ENCODE assay signal across 10 mouse cellular contexts in the genomic region with DNA sequence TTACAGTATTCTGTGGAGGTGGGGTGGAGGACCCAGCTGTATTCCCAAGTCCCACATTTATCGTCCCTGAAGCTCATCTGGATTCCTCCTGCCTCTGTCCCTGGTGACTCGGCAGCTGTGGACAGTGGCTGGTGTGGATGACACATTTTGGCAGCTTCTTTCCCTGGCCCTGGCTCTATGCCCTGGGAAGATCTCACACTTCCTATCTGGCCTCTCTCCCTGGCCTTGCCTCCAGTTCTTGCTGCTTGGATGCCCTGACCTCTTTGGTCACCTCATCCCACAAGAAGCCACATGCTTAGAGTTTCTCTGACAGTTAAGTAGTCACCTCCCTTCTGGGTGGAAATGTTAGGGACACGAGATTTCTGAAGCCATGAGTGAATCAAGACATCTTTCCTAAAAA. TPM values are rescaled to one million over a fixed set of nuclear protein-coding genes. Genes with fewer than 3 reads are reported as not detected.
DNase-seq lines count a peak whose midpoint lies in the region; ATAC-seq and TF ChIP-seq lines count a peak whose summit lies in the region.
"Had no signal": no experiment of that assay in that cellular context is flagged by ENCODE, and none has a peak within 500 bp of the region (broad histone marks: within the 10 kb centered on the region; RNA-seq: fewer than 3 reads in every experiment).

No protein-coding gene starts in this region.

- no peaks in the 10 kb centered on the region for H3K4me1 ChIP-seq in intestine, embryonic 16.5 days (ENCODE audit: control insufficient read depth, insufficient read depth, low read length)
- H3K4me1 ChIP-seq in intestine, embryonic 15.5 days (replicated peaks) = no peaks in the 10 kb centered on the region
- no peaks in the 10 kb centered on the region for H3K4me1 ChIP-seq in hindbrain, postnatal 0 days (ENCODE audit: insufficient read depth, low read length)
- no peaks in the 10 kb centered on the region for H3K4me1 ChIP-seq in midbrain, embryonic 13.5 days (replicated peaks)

- no peaks in the 10 kb centered on the region for H3K36me3 ChIP-seq in intestine, embryonic 16.5 days (ENCODE audit: control insufficient read depth, insufficient read depth, low read length)
- no peaks in the 10 kb centered on the region for H3K36me3 ChIP-seq in intestine, embryonic 15.5 days
- no peaks in the 10 kb centered on the region for H3K36me3 ChIP-seq in hindbrain, postnatal 0 days (ENCODE audit: insufficient read depth, low read length)
- no peaks in the 10 kb centered on the region for H3K36me3 ChIP-seq in midbrain, embryonic 13.5 days
- H3K36me3 ChIP-seq: embryonic facial prominence, embryonic 13.5 days had no signal

- 61% methylated on average over 3 of the region's 3 CpGs for WGBS in intestine, embryonic 16.5 days
- WGBS in intestine, embryonic 15.5 days = 45% methylated on average over 3 of the region's 3 CpGs
- 51% methylated on average over 3 of the region's 3 CpGs for WGBS in hindbrain, postnatal 0 days
- 84% methylated on average over 3 of the region's 3 CpGs for WGBS in midbrain, embryonic 13.5 days

- no peaks in the 10 kb centered on the region for H3K27me3 ChIP-seq in intestine, embryonic 16.5 days (replicated peaks; ENCODE audit: control insufficient read depth, insufficient read depth, low read length)
- H3K27me3 ChIP-seq in intestine, embryonic 15.5 days (replicated peaks) = no peaks in the 10 kb centered on the region
- no peaks in the 10 kb centered on the region for H3K27me3 ChIP-seq in hindbrain, postnatal 0 days (ENCODE audit: insufficient read depth, low read length)
- no peaks in the 10 kb centered on the region for H3K27me3 ChIP-seq in midbrain, embryonic 13.5 days
- H3K27me3 ChIP-seq: embryonic facial prominence, embryonic 13.5 days had no signal

- no peak overlapping the region for H3K4me2 ChIP-seq in intestine, embryonic 16.5 days (ENCODE audit: low read depth, low read length)
- no peak overlapping the region for H3K4me2 ChIP-seq in intestine, embryonic 15.5 days (replicated peaks)
- H3K4me2 ChIP-seq in hindbrain, postnatal 0 days (ENCODE audit: low read depth, low read length) = no peak overlapping the region
- H3K4me2 ChIP-seq in midbrain, embryonic 13.5 days (replicated peaks) = no peak overlapping the region
- H3K4me2 ChIP-seq: embryonic facial prominence, embryonic 13.5 days had no signal

- H3K27ac ChIP-seq in intestine, embryonic 16.5 days (ENCODE audit: low read length) = no peak overlapping the region
- no peak overlapping the region for H3K27ac ChIP-seq in intestine, embryonic 15.5 days
- no peak overlapping the region for H3K27ac ChIP-seq in hindbrain, postnatal 0 days
- H3K27ac ChIP-seq in midbrain, embryonic 13.5 days = no peak overlapping the region
- H3K27ac ChIP-seq: embryonic facial prominence, embryonic 13.5 days had no signal

- no peaks in the 10 kb centered on the region for H3K9me3 ChIP-seq in intestine, embryonic 16.5 days (ENCODE audit: control insufficient read depth, low read length)
- H3K9me3 ChIP-seq in intestine, embryonic 15.5 days = no peaks in the 10 kb centered on the region
- no peaks in the 10 kb centered on the region for H3K9me3 ChIP-seq in hindbrain, postnatal 0 days (ENCODE audit: low read length)
- H3K9me3 ChIP-seq in midbrain, embryonic 13.5 days = no peaks in the 10 kb centered on the region
- H3K9me3 ChIP-seq: embryonic facial prominence, embryonic 13.5 days had no signal

- no peak overlapping the region for H3K4me3 ChIP-seq in intestine, embryonic 16.5 days (ENCODE audit: low read length)
- H3K4me3 ChIP-seq in intestine, embryonic 15.5 days (replicated peaks) = no peak overlapping the region
- H3K4me3 ChIP-seq in hindbrain, postnatal 0 days (ENCODE audit: low read length) = no peak overlapping the region
- no peak overlapping the region for H3K4me3 ChIP-seq in midbrain, embryonic 13.5 days (replicated peaks)
- H3K4me3 ChIP-seq: embryonic facial prominence, embryonic 13.5 days had no signal

- no peak overlapping the region for H3K9ac ChIP-seq in intestine, embryonic 16.5 days (ENCODE audit: low read depth, low read length)
- no peak overlapping the region for H3K9ac ChIP-seq in intestine, embryonic 15.5 days
- H3K9ac ChIP-seq in hindbrain, postnatal 0 days (replicated peaks; ENCODE audit: low read length) = no peak overlapping the region
- no peak overlapping the region for H3K9ac ChIP-seq in midbrain, embryonic 13.5 days (replicated peaks)
- H3K9ac ChIP-seq: embryonic facial prominence, embryonic 13.5 days had no signal

- TF ChIP-seq CTCF in hindbrain, postnatal 0 days (IDR thresholded peaks at IDR 0.05; ENCODE audit: low read depth) = no peak

- peak; percentile 31; the same call in 1 of the 2 replicates for ATAC-seq in intestine, embryonic 16.5 days
- no peak for ATAC-seq in intestine, embryonic 15.5 days
- no peak for ATAC-seq in hindbrain, postnatal 0 days
- no peak for ATAC-seq in frontal cortex, adult (ENCODE audit: low TSS enrichment)
- ATAC-seq in midbrain, embryonic 13.5 days = no peak

- peak; percentile 71 for DNase-seq in 3134 (ENCODE audit: extremely low read depth, insufficient read length, low spot score)
- peak; percentile 5 to 52 for DNase-seq in adrenal gland, postnatal 36 days
- peak; percentile 74 for DNase-seq in heart, postnatal 4 days
- no peak for DNase-seq in hindbrain, postnatal 0 days (ENCODE audit: low spot score)

RNA-seq across cellular contexts. Expression of gene Adamtsl3, which starts 35.9 kb away (rescaled TPM):
- 0.61 and 0.68 TPM in 2 replicates for polyA plus RNA-seq in intestine, embryonic 16.5 days (2015; fragmentation: Nextera tagmentation; extraction: Ambion mirVana)
- polyA plus RNA-seq in intestine, embryonic 15.5 days (2015; fragmentation: Nextera tagmentation; extraction: Ambion mirVana) = 0.54 and 0.63 TPM in 2 replicates
- 1 to 10 TPM; 2.0 to 3.4 TPM for total RNA-seq in adrenal gland, postnatal 36 days (2021)
- total RNA-seq in heart, postnatal 4 days (2021) = 10 to 100 TPM in 1 of 2 experiments, 1 to 10 TPM in 1; 7.0 to 12.6 TPM
- total RNA-seq in hindbrain, postnatal 0 days (2014; rRNA removed) = 3.5 and 9.7 TPM in 2 replicates
- polyA plus RNA-seq in hindbrain, postnatal 0 days (2015; fragmentation: Nextera tagmentation; extraction: Ambion mirVana) = 1.5 and 2.3 TPM in 2 replicates
- polyA plus RNA-seq in midbrain, embryonic 13.5 days (2015; fragmentation: Nextera tagmentation; extraction: Ambion mirVana) = 0.22 and 0.32 TPM in 2 replicates
- total RNA-seq: monocyte, adult 5-6 weeks had no signal
